Mouse (Mus musculus) heart, postnatal 0 days (tissue): ENCODE data around the gene Gm5565.

Experiments used
- CTCF ChIP-seq: IDR thresholded peaks from 2 replicates; pipeline ENCODE4 v1.5.1; 2016; ENCODE audit warnings: antibody characterized with exemption, control low read depth, low read depth
- EP300 ChIP-seq: IDR thresholded peaks from 2 replicates; pipeline ENCODE4 v1.6.1; 2016; ENCODE audit warnings: antibody characterized with exemption, low read depth

- TF ChIP-seq CTCF (no peak), EP300 (no peak)
Measured at GRCm38 (mm10) chr5:146188712-146189111, 28.4 kb upstream of the Gm5565 start.
